Mouse (Mus musculus) midbrain, embryonic 14.5 days (tissue): ENCODE results near the gene Rab3c. TPM values are rescaled to one million over a fixed set of nuclear protein-coding genes. Genes with fewer than 3 reads are reported as not detected.

Source experiments
- ATAC-seq: fragments of 200-750 bp; cut with Nextera tagmentation; 2 replicates; pipeline ENCODE4 v1.8.0; 2017; ENCODE audit warnings: moderate number of reproducible peaks, moderate library complexity; ENCODE audit not compliant: low FRiP score, low TSS enrichment
- DNase-seq: peaks from one replicate; pipeline ENCODE4 v3.0.0-alpha.2; 2015
- H3K27ac ChIP-seq: fragments of 300-500 bp; sonication (generic); replicated peaks from 2 replicates; pipeline ENCODE4 v1.5.1; 2014; ENCODE audit warnings: mild to moderate bottlenecking, low read depth, low read length, moderate library complexity
- H3K27me3 ChIP-seq: fragments of 300-500 bp; sonication (generic); 2 replicates; pipeline ENCODE4 v1.6.1; 2014; ENCODE audit warnings: low read length, control low read depth, mixed read lengths; ENCODE audit not compliant: control insufficient read depth, insufficient read depth
- H3K36me3 ChIP-seq: fragments of 300-500 bp; sonication (generic); 2 replicates; pipeline ENCODE4 v1.6.1; 2014; ENCODE audit warnings: low read length, control low read depth; ENCODE audit not compliant: control insufficient read depth, insufficient read depth
- H3K4me1 ChIP-seq: fragments of 300-500 bp; sonication (generic); 2 replicates; pipeline ENCODE4 v1.6.1; 2014; ENCODE audit warnings: mild to moderate bottlenecking, antibody characterized with exemption, low read length, control low read depth; ENCODE audit not compliant: control insufficient read depth, insufficient read depth
- H3K4me2 ChIP-seq: fragments of 300-500 bp; sonication (generic); 2 replicates; pipeline ENCODE4 v1.6.1; 2014; ENCODE audit warnings: mild to moderate bottlenecking, low read length, moderate library complexity
- H3K4me3 ChIP-seq: fragments of 300-500 bp; sonication (generic); replicated peaks from 2 replicates; pipeline ENCODE4 v1.5.1; 2014; ENCODE audit warnings: low read depth, low read length
- H3K9ac ChIP-seq: fragments of 300-500 bp; sonication (generic); replicated peaks from 2 replicates; pipeline ENCODE4 v1.6.1; 2014; ENCODE audit warnings: mild to moderate bottlenecking, low read length, moderate library complexity
- H3K9me3 ChIP-seq: fragments of 300-500 bp; sonication (generic); 2 replicates; pipeline ENCODE4 v1.6.1; 2016; ENCODE audit warnings: low read length, control low read depth, mixed read lengths; ENCODE audit not compliant: control insufficient read depth
- WGBS: fragments of 180-500 bp; shearing (Covaris S2); extraction: QIAGEN DNeasy Blood & Tissue Kit; methylation state at CpG from one replicate; pipeline ENCODE4 v1.1.7; 2014; 5-methylcytosine and 5-hydroxymethylcytosine counted together
- polyA plus RNA-seq: library from polyadenylated mRNA; unstranded; fragments of >200 nt; fragmentation: Nextera tagmentation; extraction: Ambion mirVana; gene quantifications from 2 replicates; pipeline ENCODE4 v1.2.1, GENCODE M21; 2014

Rab3c gene
- polyA plus RNA-seq, 1 experiment from 2014 or later = 207 TPM

DNA sequence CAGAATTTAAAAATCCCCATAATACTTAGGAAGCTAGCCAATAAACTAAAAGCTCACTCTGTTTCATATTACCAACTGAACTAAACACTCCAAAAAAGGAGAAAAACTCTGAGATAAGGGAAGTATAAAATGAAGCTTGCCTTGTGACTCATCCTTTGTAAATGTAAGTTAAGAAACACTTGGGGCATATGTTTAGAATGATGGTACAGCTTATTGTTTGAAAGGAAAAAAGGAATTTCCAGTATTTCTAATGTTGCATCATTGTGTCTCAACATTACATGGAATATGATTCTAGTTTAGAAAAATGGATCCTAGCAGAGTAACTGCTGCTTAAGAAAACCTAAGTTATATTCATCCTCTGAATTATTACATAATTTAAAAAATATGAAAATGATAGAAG, 3.1 kb downstream of the Rab3c start:
- H3K27me3 ChIP-seq = no peaks in the 10 kb centered on the region
- ATAC-seq (no peak), DNase-seq (no peak)
- H3K4me1 ChIP-seq = peaks cover 3% of the 10 kb centered on the region; the same call in 1 of the 2 replicates
- H3K9ac ChIP-seq = no peak overlapping the region; the same call in 1 of the 2 replicates
- no peak overlapping the region for H3K27ac ChIP-seq
- H3K36me3 ChIP-seq = no peaks in the 10 kb centered on the region
- H3K4me3 ChIP-seq = peak overlapping the region; percentile 31
- H3K4me2 ChIP-seq = peak overlapping the region; percentile 56
- H3K9me3 ChIP-seq = no peaks in the 10 kb centered on the region

DNA sequence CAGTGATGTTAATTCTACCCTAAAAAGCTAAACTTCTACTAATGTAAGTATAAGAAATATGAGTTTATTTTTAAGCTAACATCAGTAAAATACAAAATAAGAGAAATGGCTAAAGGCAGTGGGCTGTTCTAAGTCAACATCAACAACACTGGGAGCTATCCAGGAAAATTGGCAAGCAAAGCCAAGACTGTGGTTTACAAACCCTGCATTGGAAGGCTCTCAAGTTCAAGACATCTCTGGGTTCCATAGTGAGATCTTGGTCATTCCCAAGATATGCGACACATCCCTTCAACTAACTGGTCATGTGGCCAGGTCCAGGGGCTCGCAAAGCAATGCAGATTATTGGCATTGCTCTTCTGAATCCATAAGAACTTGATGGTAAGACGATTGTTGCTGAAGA, 5.3 kb downstream of the Rab3c start:
- H3K4me1 ChIP-seq = peaks cover 3% of the 10 kb centered on the region; the same call in 1 of the 2 replicates
- no peak for DNase-seq
- no peak overlapping the region for H3K27ac ChIP-seq
- WGBS = 89% methylated on average over 3 of the region's 3 CpGs
- no peaks in the 10 kb centered on the region for H3K36me3 ChIP-seq
- no peaks in the 10 kb centered on the region for H3K9me3 ChIP-seq
- no peak for ATAC-seq
- H3K9ac ChIP-seq = no peak overlapping the region
- H3K4me3 ChIP-seq = no peak overlapping the region
- H3K4me2 ChIP-seq = no peak overlapping the region
- H3K27me3 ChIP-seq = no peaks in the 10 kb centered on the region

DNA sequence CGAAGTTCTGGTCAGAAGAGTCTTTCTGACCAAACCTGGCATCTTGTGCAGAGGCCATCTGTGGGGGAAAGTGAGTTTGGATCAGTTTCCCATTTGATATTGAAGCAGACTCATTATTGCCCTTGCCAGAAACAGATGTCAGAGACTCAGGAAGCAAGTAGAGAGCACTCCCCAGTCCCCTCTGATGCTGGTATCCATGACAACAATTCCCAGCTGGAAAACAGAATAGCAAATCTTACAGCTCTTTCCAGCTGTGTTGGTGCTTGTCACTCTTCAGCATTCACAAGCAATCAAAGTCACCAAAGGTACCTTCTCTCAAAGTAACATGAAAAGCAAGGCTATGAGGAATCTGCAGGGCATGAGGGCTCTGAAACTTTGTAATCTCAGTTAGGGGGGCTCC, 20.1 kb downstream of the Rab3c start:
- DNase-seq = peak; percentile 80

DNA sequence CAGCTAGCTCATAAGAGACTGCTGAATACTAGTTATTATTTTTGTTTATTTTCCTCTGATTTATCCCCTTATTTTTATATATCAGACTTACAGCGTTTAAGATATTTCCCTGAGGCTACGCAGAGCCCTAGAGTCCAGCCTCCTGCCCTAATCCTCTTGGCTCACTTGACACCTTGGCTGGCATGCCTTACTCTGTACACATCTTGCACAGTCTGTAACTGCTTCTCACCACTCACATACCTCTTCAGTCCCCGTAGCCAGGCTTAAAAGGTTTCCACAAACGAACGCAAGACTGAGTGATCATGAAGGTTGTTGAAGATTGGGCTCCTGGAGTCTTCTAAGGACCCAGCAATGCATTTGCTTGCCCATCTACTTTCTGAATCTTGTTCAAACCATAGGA, 29.3 kb downstream of the Rab3c start:
- H3K9me3 ChIP-seq = no peaks in the 10 kb centered on the region
- no peak overlapping the region for H3K27ac ChIP-seq
- ATAC-seq (no peak), DNase-seq (no peak)
- no peak overlapping the region for H3K9ac ChIP-seq
- WGBS = 88% methylated on average over 5 of the region's 5 CpGs
- H3K4me2 ChIP-seq = no peak overlapping the region
- H3K4me3 ChIP-seq = no peak overlapping the region
- H3K36me3 ChIP-seq = peaks cover 10% of the 10 kb centered on the region
- H3K27me3 ChIP-seq = no peaks in the 10 kb centered on the region
- H3K4me1 ChIP-seq = no peaks in the 10 kb centered on the region

More for the DNA sequence above, 20.1 kb downstream of the Rab3c start:
- Histone ChIP-seq H3K4me2 (no peak overlapping the region), H3K27me3 (no peaks in the 10 kb centered on the region), H3K36me3 (peaks cover 38% of the 10 kb centered on the region), H3K4me3 (no peak overlapping the region), H3K27ac (peak overlapping the region; percentile 56; the same call in 1 of the 2 replicates), H3K9me3 (no peaks in the 10 kb centered on the region), H3K9ac (no peak overlapping the region), H3K4me1 (peaks cover 20% of the 10 kb centered on the region)
- ATAC-seq = peak; percentile 64; the same call in 1 of the 2 replicates
- WGBS = 74% methylated on average over 1 of the region's 1 CpGs

DNA sequence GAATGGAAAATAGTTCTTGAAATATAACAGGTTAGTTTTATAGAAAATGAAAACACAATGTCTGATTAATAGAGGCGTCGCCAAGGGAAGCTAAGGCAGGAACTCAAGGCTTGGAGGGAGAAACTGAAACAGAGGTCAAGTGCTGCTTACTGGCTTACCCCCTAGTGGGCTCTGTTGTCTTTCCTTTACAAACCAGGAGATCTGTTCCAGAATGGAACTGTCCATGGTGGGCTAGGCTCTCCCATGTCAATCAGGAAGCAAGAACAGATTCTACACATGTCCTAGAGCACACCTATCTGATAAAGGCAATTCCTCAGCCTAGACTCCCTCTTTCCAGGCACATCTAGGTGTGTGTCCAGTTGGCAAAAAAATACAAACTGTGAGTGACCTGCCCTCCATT, 32.3 kb downstream of the Rab3c start:
- ATAC-seq = no peak
- WGBS = 73% methylated on average over 2 of the region's 2 CpGs
- H3K27ac ChIP-seq = no peak overlapping the region
- no peaks in the 10 kb centered on the region for H3K9me3 ChIP-seq
- no peaks in the 10 kb centered on the region for H3K4me1 ChIP-seq
- DNase-seq = no peak
- no peak overlapping the region for H3K4me3 ChIP-seq
- no peak overlapping the region for H3K4me2 ChIP-seq
- H3K36me3 ChIP-seq = peaks cover 2% of the 10 kb centered on the region
- no peaks in the 10 kb centered on the region for H3K27me3 ChIP-seq
- no peak overlapping the region for H3K9ac ChIP-seq

DNA sequence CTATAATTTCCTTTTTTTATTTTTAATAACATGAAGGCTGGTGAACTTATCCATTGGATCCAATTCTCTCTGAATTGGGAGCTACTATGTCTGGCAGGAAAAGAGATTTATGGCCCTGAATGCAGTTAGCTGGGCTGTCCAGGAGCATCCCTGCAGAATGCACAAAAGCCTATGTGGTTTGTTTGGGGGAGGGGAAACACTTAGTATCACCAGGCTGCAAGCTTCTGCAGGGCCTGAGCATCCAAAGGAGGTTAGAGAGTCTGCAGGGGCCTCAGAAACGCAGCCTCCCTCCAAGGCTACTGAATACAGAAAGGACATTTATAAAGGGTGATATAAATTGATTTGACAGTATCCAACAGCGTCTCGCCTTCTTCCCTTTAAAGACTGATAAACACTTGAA, 41.8 kb downstream of the Rab3c start:
- DNase-seq = peak; percentile 74

DNA sequence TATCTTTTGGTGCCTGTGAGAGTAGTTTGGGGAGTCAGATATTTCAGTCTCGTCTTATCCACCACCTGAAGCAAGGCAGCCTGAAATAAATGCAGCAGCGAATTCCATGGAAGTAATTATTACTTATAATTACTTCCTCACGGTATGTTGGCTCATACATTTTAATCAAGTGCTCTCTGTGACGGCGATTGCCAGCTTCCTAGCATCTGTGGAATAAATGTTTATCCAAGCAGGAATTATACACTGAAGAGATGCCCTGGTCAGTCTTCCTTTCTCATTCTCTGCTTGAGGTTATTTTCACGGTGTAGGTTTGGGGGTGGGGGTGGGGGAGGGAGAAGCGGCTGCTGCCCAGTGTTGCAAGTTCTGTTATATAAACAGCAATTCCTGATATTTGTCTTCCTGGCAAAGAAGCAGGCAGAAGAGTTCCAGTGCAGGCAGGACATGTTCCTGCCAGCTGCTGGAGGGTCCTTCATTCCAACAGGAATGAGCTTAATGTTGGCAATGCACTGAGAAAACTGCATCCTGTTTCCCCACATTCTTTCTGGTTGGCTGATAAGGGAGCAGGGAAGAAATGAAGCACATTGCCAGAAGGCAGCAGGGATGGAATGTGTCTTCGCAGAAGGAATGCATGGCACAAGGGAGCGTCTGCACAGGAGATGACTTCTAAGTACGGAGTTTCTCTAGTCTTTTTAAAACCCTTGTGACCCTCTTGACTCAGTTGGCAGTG, 43.4 kb downstream of the Rab3c start:
- Histone ChIP-seq H3K4me3 (no peak overlapping the region), H3K27ac (peak overlapping the region; percentile 84), H3K9me3 (no peaks in the 10 kb centered on the region), H3K27me3 (no peaks in the 10 kb centered on the region), H3K9ac (no peak overlapping the region), H3K4me2 (peak overlapping the region; percentile 28), H3K4me1 (peaks cover 28% of the 10 kb centered on the region), H3K36me3 (peaks cover 11% of the 10 kb centered on the region)
- ATAC-seq (0 out of 2 replicates have a peak, but pooled peaks have one; percentile 20), DNase-seq (peak; percentile 62)
- WGBS = 16% methylated on average over 10 of the region's 10 CpGs

More for the DNA sequence above, 41.8 kb downstream of the Rab3c start:
- ATAC-seq = peak; percentile 71
- no peak overlapping the region for H3K4me3 ChIP-seq
- peaks cover 14% of the 10 kb centered on the region for H3K36me3 ChIP-seq
- no peaks in the 10 kb centered on the region for H3K9me3 ChIP-seq
- H3K27ac ChIP-seq = peak overlapping the region; percentile 84
- H3K4me1 ChIP-seq = peaks cover 28% of the 10 kb centered on the region
- H3K27me3 ChIP-seq = no peaks in the 10 kb centered on the region
- H3K4me2 ChIP-seq = no peak overlapping the region
- WGBS = 9% methylated on average over 3 of the region's 3 CpGs
- H3K9ac ChIP-seq = no peak overlapping the region

DNA sequence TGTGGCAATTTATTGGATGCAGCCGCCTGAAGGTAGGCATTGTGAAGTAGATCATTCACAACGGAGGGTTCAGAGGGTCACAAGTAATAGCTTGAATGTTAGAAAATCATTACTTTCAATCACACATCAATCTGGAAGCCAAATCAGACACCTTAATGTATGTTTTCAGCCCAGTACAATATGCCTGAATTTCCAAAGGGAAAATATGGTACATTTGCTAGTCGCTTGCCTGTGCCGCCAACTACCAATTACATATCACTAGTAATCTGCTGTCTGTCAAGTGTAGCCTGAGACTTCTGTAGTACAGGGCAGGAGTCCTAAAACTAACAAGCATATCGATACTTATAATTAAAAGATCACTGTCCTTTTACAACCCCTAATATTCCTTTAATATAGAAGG, 47.4 kb downstream of the Rab3c start:
- no peak overlapping the region for H3K4me3 ChIP-seq
- H3K36me3 ChIP-seq = peaks cover 4% of the 10 kb centered on the region
- no peak overlapping the region for H3K9ac ChIP-seq
- H3K4me2 ChIP-seq = no peak overlapping the region
- peaks cover 30% of the 10 kb centered on the region for H3K4me1 ChIP-seq
- DNase-seq (no peak), ATAC-seq (no peak)
- H3K9me3 ChIP-seq = no peaks in the 10 kb centered on the region
- H3K27ac ChIP-seq = no peak overlapping the region
- 79% methylated on average over 5 of the region's 5 CpGs for WGBS
- no peaks in the 10 kb centered on the region for H3K27me3 ChIP-seq

DNA sequence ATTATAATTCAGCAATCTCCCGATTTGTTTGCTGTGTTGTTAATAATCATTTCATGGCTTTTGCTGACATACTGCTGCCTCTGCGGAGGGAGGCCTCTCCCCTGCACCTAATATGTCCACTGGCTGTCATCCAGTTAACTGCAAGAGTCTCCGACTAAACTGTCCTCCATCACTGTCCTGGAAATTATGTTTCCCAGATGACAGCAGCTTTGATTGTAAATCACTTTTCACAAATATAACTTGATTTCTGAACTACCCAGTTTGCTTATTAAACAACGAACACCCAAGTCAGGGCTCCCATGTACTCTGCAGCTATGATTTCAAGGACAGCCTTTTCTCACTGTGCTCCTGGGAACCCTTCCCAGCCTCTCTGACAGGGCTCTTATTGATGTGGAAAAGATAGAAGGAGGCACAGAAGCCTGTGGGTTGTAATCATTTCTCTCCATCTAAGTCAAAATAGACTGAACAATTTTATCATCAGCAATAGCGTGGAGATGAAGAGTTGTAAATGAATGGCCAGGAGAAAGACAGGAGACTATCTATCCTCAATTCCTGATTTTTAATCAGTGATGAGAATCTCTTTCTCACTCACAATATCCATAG, 49.6 kb downstream of the Rab3c start:
- no peaks in the 10 kb centered on the region for H3K9me3 ChIP-seq
- H3K4me1 ChIP-seq = peaks cover 13% of the 10 kb centered on the region
- DNase-seq (no peak), ATAC-seq (no peak)
- H3K4me3 ChIP-seq = no peak overlapping the region
- H3K4me2 ChIP-seq = no peak overlapping the region
- 75% methylated on average over 5 of the region's 5 CpGs for WGBS
- H3K36me3 ChIP-seq = peaks cover 4% of the 10 kb centered on the region
- no peaks in the 10 kb centered on the region for H3K27me3 ChIP-seq
- 0 out of 2 replicates have a peak overlapping the region, but pooled peaks have one; percentile 6 for H3K27ac ChIP-seq
- H3K9ac ChIP-seq = no peak overlapping the region
